Mouse (Mus musculus) thymus, postnatal 10 days (tissue): ENCODE measurements at regions not wholly inside any gene's neighbourhood (a gene's known extent, or its start where the extent isn't known, plus 50 kb on each side); places are given as distances from the start of the nearest gene placed in this dataset.

Source experiments
- DNase-seq, 2 experiments: peaks; one replicate each; pipeline ENCODE4 v3.0.0; 2021; ENCODE audit warnings: low spot score in 2 of 2

- DNase-seq = no peak
These were observed 104.7 kb downstream of the Dusp6 start for GRCm38 (mm10) chr10:99367757-99368156.

GRCm38 (mm10) chr10:99375101-99375500, 112.1 kb downstream of the Dusp6 start:
- peak in 1 of 2 experiments; percentile 22 for DNase-seq

GRCm38 (mm10) chr10:99376430-99376829, 113.4 kb downstream of the Dusp6 start:
- no peak for DNase-seq

- DNase-seq = no peak
These were observed 114.5 kb downstream of the Dusp6 start for GRCm38 (mm10) chr10:99377548-99377947.

GRCm38 (mm10) chr10:99379156-99379555, 116.1 kb downstream of the Dusp6 start:
- DNase-seq = no peak

GRCm38 (mm10) chr10:99380170-99380569, 117.1 kb downstream of the Dusp6 start:
- DNase-seq = no peak

GRCm38 (mm10) chr10:99383028-99383427, 120.0 kb downstream of the Dusp6 start:
- DNase-seq = no peak

DNA sequence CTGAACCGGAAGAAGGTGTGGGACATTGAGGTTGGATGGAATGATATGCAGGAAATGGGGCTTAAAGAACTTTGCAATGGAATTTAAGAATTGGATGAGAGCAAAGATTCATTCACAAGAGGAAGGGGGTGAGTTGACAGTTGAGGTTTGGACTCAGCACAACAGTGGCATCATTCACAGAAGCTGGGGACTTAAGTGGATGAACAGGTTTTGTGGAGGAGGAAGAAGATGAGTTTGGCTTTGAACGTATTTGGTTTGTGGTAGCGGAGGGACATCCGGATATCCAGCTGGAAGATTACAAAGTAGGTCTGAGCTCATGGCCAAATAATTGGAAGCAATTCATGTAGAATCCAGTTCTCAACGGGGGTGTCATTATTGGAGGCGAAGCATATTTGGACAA, 121.3 kb downstream of the Dusp6 start:
- no peak for DNase-seq

DNA sequence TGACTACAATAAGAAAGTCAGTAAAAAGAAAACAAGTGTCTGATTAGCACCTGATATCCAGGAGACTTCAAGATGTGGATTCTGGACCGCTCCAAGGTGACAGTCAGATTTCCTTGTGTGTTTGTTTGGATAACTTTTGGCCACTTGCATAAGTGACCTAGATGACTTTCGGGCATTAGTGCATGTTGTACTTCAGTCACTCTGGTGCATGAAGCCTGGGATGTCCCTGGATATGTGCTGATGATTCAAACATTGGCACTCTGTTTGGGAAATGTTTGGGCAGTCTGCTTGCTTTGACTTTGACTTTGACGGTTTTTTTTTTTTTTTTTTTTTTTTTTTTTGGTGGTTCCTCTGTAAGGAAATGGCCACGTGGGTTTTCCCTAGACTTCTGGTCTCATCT, 121.8 kb downstream of the Dusp6 start:
- no peak for DNase-seq

DNA sequence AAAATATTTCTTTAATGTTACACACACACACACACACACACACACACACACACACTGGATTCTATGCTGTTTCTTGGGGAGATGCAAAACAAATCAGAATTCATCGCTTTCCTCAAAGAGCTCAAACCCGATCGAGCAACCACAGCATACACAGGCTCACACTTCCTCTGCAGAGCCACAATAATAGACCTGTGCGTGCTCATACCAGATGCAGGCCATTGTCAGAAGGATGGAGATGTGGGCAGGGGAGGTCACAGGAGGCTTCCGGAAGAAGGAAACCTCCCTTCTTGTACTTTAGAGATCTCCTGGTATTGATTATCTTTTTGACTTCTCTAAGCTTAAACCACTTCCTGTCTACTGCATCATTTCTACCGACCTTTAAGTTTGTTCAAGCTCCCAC, 122.8 kb downstream of the Dusp6 start:
- DNase-seq = peak; percentile 8 to 12

DNA sequence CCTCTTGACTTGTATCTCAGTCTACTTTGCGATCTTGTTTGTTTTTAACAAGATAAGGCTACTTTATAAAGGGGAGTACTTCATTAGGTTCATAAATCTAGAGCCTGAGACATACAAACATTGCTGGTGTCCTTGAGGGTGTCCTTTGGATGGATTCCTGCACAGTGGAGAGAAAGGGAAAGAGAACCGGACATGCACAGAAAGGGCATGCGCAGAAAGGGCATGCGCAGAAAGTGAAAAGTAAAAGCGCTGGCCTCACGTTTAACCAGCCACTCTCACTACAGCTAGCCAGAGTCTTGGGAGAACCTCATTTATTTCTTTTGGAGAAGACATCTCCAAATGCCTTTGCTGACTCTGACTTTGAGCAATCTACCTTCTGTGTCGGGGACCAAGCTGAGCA, 125.5 kb downstream of the Dusp6 start:
- no peak for DNase-seq

DNA sequence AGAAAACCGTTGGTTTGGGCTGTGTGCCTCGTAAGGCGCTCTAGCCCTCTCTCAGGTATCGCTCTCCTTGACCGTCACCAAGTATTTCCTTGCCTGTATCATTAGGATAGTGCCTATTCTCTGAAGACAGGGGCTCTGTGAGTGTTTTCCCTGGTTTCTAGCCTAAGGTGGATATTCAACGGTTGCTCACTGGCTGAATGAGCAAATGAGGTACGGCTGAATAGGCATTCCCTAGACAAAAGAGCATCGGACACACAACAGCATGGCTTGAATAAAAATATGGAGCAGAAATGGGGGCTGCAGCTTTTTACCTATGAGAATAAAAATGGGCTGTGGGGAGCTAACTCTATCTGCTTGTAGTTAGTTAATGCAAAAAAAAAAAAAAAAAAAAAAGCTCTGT, 126.0 kb downstream of the Dusp6 start:
- no peak for DNase-seq

DNA sequence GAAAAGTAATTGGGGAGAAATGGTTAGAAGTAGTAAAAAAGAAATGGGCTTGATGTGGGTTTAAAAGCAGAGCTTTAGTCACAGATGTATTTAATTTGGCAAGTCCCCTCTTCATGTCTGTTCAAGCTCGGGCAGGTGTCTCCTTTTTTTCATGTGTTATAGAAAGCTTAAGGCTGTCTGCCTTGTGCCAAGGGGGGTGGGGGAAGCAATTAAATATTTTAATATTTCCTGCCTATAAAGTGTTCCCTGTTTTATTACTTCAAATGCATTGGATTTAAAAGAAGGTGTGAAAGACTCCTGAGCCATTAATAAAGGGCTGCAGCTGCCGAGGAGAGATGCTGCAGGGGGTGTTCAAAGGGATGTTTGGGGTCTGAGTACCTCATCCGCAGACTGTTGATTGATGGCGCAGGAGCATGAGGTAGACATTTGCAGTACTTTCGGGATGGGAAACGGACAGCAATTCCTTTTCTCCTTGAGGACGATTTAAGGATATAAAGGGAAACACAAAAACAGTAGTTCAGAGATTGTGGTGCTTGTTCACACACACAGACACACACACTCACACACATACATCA, 127.7 kb downstream of the Dusp6 start:
- DNase-seq = no peak

DNA sequence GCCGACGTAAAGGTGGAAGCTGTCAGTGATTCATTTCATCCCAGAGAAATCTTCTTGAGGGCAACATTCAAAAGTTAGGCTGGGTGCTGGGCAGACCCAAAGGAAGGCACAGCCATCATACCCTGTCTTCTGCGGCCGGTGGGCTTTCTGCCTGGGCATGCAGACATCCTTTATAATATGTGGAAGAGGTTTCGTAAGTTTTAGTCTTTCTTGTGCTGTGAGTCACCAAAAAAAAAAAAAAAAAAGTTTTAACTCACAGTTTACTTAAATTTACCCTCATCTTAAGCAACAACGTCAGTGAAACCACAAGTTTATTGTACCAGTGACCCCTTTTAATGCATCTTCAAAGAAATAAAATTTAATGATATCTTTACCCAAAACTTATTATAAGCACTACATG, 128.7 kb downstream of the Dusp6 start:
- DNase-seq = no peak

- no peak for DNase-seq
These were observed 129.9 kb downstream of the Dusp6 start for GRCm38 (mm10) chr10:99392979-99393378.

DNA sequence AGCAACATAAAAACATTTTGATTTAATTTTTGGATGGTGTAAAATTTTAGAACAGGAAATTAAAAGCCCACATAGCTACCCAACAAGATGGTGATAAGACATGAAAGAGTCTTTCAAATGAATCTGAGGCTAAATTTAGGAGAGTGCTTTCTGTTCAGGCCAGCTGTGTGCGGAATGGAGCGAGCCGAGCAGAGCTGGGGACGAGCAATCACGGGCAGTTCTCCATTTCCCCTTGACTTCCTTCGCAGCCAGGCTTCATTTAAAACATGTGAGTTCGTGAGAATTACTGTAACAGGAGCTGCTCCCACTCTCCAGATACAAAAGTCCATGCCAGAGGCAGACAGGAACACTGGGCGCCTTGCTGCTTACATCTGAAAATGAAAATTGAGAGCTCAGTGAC, 130.5 kb downstream of the Dusp6 start:
- DNase-seq = no peak

- no peak for DNase-seq
These were observed 132.4 kb downstream of the Dusp6 start for GRCm38 (mm10) chr10:99395411-99395810.

DNA sequence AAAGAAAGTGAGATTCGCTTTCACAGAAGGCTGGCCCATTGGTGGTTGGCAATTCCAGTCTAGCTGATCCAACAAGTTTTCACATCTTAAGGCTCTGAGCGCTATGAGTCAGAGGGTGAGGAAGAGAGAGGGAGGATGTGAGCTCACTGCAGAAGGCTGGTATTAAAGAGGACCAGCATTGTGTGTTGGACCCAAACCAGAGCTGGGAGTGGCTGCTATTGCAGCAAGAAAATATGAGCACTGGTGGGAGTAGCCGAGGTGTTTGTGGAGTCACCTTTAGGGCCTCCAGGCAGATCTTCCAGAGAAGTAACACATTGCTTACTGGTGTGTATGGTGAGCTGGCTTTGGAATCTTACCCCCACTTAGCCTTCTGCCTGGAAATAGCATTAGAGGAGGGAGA, 133.6 kb downstream of the Dusp6 start:
- DNase-seq = no peak

- no peak for DNase-seq
These were observed 137.0 kb downstream of the Dusp6 start for GRCm38 (mm10) chr10:99400076-99400475.

DNA sequence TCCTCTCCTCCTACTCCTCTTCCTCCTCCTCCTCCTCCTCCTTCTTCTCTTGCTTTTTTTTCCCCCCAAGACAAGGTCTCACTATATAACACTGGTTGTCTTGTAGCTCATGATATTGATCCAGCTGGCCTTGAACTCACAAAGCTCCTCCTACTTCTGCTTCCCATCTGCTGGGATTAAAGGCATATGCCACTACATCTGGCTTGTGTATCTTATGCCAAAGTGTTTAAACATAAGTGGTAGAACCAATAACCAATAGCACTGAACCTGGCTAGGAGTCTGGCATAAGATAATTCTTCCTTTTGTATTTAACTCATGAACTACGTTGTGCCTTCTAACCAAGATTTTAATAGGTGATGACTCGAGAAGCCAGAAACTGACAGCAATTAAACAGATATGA, 143.7 kb downstream of the Dusp6 start:
- DNase-seq = no peak

GRCm38 (mm10) chr10:99408786-99409185, 145.8 kb downstream of the Dusp6 start:
- DNase-seq = peak in 1 of 2 experiments; percentile 14

DNA sequence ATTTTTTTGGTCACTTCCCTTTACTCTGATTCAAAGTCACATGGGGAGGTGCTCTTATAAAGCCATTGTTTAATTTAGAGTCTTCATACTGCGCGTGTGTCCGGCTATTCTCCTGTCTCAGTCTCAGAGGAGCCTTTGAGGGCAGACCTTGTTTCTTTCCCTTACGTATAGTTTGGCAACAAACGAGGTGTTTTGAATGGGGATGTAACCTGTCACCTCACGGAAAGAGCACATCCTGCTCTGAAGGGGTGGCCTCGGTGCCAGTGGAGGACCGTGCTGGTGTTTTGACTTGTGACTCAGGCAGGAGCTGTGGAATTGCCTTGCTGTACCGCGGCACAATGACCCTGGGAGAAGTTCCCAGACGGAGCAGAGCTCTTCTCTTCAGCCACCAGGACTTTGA, 146.7 kb downstream of the Dusp6 start:
- no peak for DNase-seq

DNA sequence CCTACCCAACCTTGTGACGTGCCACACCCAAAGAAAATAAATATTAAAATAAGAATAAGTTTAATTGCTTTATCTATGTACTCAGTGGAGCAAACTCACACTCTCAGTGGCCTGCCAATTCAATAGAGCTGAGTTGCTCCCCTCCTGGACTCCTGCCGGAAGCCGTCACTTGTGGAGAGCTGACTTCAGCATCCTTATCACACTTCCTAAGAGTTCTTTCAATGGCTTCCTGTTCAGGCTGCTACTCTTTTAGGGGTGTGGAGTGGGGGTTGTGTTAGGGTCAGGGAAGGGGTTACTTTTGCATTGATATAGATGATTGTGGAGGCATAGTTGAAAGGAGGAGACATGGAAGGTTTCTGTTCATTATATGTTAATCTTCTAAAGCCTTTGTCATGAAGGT, 147.7 kb downstream of the Dusp6 start:
- no peak for DNase-seq

DNA sequence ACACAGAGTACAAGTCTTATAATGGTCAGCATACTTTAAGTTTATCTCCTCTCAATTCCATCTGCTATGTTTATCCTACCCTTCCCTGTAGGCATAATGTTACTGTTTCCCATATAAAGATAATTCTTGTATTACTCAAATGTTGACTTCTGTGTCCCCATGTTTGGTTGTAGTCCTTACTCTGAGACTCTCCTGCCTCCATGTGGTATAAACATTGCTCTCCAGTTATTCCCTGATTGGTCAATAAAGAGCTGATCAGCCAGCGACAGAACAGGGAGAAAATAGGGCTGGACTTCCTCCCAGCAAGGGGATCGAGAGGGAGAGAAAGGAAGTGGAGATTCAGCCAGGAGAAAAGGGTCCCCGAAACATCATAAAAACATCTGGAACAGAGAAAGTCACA, 150.4 kb downstream of the Dusp6 start:
- no peak for DNase-seq
